Mouse (Mus musculus) spleen, postnatal 4 days (tissue): ENCODE results near the gene Osbp2.

Source experiments
- DNase-seq, 2 experiments: peaks; one replicate each; pipeline ENCODE4 v3.0.0; 2022; ENCODE audit warnings: low spot score in 2 of 2

Osbp2 gene

GRCm38 (mm10) chr11:3761339-3761738 is 102.4 kb downstream of the Osbp2 start:
- DNase-seq, result no peak

- DNase-seq, result no peak
Observed at GRCm38 (mm10) chr11:3759433-3759832, 104.3 kb downstream of the Osbp2 start.

- DNase-seq, result no peak
Observed at GRCm38 (mm10) chr11:3755341-3755740, 108.4 kb downstream of the Osbp2 start.

- no peak for DNase-seq
Observed at GRCm38 (mm10) chr11:3754685-3755084, 109.0 kb downstream of the Osbp2 start.

- no peak for DNase-seq
Observed at GRCm38 (mm10) chr11:3753897-3754296, 109.8 kb downstream of the Osbp2 start.

- DNase-seq, result no peak
Observed at GRCm38 (mm10) chr11:3752766-3753165, 110.9 kb downstream of the Osbp2 start.

GRCm38 (mm10) chr11:3749831-3750230 is 113.9 kb downstream of the Osbp2 start:
- DNase-seq, result no peak

GRCm38 (mm10) chr11:3742449-3742848 is 121.3 kb downstream of the Osbp2 start:
- DNase-seq, result no peak

- no peak for DNase-seq
Observed at GRCm38 (mm10) chr11:3741183-3741582, 122.5 kb downstream of the Osbp2 start.

GRCm38 (mm10) chr11:3738778-3739177 is 124.9 kb downstream of the Osbp2 start:
- no peak for DNase-seq

GRCm38 (mm10) chr11:3735715-3736114 is 128.0 kb downstream of the Osbp2 start:
- no peak for DNase-seq

GRCm38 (mm10) chr11:3733933-3734636 is 129.6 kb downstream of the Osbp2 start:
- no peak for DNase-seq

GRCm38 (mm10) chr11:3731469-3731868 is 132.2 kb downstream of the Osbp2 start:
- DNase-seq, result no peak

- DNase-seq, result no peak
Observed at GRCm38 (mm10) chr11:3727438-3728105, 136.1 kb downstream of the Osbp2 start.

GRCm38 (mm10) chr11:3725331-3726054 is 138.2 kb downstream of the Osbp2 start:
- no peak for DNase-seq

GRCm38 (mm10) chr11:3724726-3725125 is 139.0 kb downstream of the Osbp2 start:
- no peak for DNase-seq

- no peak for DNase-seq
Observed at GRCm38 (mm10) chr11:3723910-3724309, 139.8 kb downstream of the Osbp2 start.

GRCm38 (mm10) chr11:3722861-3723260 is 140.8 kb downstream of the Osbp2 start:
- DNase-seq, result no peak

- no peak for DNase-seq
Observed at GRCm38 (mm10) chr11:3722036-3722435, 141.7 kb downstream of the Osbp2 start.

GRCm38 (mm10) chr11:3716662-3717061 is 147.0 kb downstream of the Osbp2 start:
- no peak for DNase-seq

GRCm38 (mm10) chr11:3714486-3714885 is 149.2 kb downstream of the Osbp2 start:
- peak; percentile 38 to 77 for DNase-seq

GRCm38 (mm10) chr11:3710203-3710602 is 153.5 kb downstream of the Osbp2 start:
- no peak for DNase-seq

GRCm38 (mm10) chr11:3707057-3707456 is 156.6 kb downstream of the Osbp2 start:
- DNase-seq, result no peak
